Mouse (Mus musculus): ENCODE results near the gene Prune1. TPM values are rescaled to one million over a fixed set of nuclear protein-coding genes. Genes with fewer than 3 reads are reported as not detected.

The Prune1 gene
- total RNA-seq, 2 experiments from 2014 or later: 33.2 to 36.3 TPM

DNA sequence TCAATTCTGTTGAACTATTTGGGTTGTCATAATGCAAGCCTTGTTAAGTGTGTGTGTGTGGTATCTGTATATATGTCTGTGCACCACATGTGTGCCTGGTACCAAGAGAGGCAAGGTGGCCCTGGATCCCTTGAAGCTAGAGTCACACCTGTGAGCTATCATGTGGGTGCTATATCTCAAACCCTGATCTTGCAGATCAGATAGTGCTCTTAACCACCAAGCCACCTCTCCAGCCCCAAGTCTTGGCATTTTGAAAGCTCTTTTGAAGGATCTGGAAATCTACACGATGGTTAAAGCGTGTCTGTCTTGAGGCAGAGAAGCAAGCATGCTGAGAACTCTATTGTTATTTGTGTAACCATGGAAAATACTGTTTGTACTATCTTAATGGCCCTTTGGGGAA lies 71.3 kb downstream of the Prune1 start:
- DNase-seq: no peak

DNA sequence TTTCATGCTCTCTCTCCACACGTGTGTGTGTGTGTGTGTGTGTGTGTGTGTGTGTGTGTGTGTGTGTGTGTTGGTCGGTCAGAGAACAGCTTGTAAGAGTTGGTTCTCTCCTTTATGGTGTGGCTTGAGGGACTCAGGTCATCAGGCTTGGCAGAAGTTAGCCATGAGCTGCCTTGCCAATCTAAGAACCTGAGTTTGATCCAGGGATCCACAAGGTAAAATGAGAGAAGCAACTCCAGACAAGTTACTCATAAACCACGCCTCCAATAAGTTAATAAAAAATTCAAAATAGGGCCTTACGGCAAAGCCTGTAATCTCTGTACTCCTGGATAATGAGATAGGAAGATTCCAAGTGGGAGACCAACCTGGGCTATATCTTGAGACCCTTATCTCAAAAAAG lies 73.6 kb downstream of the Prune1 start:
- no peak for DNase-seq

DNA sequence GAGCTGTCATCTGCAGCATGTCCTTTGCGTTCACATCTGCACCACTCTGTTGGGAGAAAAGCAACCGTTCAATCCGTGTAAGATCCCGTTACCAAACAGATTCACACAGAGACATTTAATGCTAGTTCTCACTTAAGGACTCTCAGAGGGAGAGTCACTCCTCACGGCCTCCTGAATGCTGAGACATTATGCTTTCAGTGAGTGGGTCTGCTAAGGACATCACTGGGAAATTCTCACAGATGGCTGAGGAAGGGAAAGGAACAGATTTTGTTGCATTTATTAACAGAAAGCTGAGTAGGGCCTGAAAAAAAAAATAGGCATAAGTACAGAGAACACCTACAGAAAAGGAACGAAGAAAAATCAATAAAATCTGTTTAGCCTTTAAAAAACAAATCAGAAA lies 78.0 kb downstream of the Prune1 start:
- DNase-seq: no peak

Other genes starting within 250 kb of the Prune1 start
- gene Psmd4, start 239.5 kb downstream of the Prune1 start, total RNA-seq (2021): 100 to 1,000 TPM; 145 to 147 TPM
- 10 to 100 TPM; 30.9 to 33.7 TPM for gene Pip5k1a, start 175.1 kb downstream of the Prune1 start, total RNA-seq (2021)
- 10 to 100 TPM; 48.4 to 51.8 TPM for gene Vps72, start 171.1 kb downstream of the Prune1 start, total RNA-seq (2021)
- gene Tmod4, start 157.6 kb downstream of the Prune1 start, total RNA-seq (2021): 1 to 10 TPM; 3.2 to 3.4 TPM
- 10 to 100 TPM; 33.9 to 34.2 TPM for gene Scnm1, start 148.1 kb downstream of the Prune1 start, total RNA-seq (2021)
- gene Lysmd1, start 148.0 kb downstream of the Prune1 start, total RNA-seq (2021): 1 to 10 TPM; 5.3 to 6.0 TPM
- 1 to 10 TPM in 1 of 2 experiments, under 1 TPM in 1; 0.54 to 1.2 TPM for gene Tnfaip8l2, start 139.7 kb downstream of the Prune1 start, total RNA-seq (2021)
- 1 to 10 TPM; 7.5 to 8.1 TPM for gene Sema6c, start 121.6 kb downstream of the Prune1 start, total RNA-seq (2021)
- 10 to 100 TPM; 16.1 to 16.2 TPM for gene Gabpb2, start 64.2 kb downstream of the Prune1 start, total RNA-seq (2021)
- 10 to 100 TPM; 45.2 to 45.9 TPM for gene Cdc42se1, start 53.3 kb downstream of the Prune1 start, total RNA-seq (2021)
- 1 to 10 TPM; 7.4 to 8.1 TPM for gene Mllt11, start 49.9 kb downstream of the Prune1 start, total RNA-seq (2021)
- gene Gm128, start 40.5 kb downstream of the Prune1 start, total RNA-seq (2021): under 1 TPM in 1 of 2 experiments, not detected in 1; 0.14 TPM
- not detected for gene Bnipl, start 30.9 kb downstream of the Prune1 start, total RNA-seq (2021)
- gene Mindy1, start 731 bp downstream of the Prune1 start, total RNA-seq (2021): 10 to 100 TPM; 23.1 to 28.0 TPM
- gene Anxa9, start 25.1 kb upstream of the Prune1 start, total RNA-seq (2021): under 1 TPM; 0.14 to 0.24 TPM
- gene Cers2, start 32.7 kb upstream of the Prune1 start, total RNA-seq (2021): 10 to 100 TPM; 67.2 to 69.6 TPM
- gene Setdb1, start 75.1 kb upstream of the Prune1 start, total RNA-seq (2021): 10 to 100 TPM; 18.3 to 19.2 TPM
- not detected for gene 4930558C23Rik, start 120.8 kb upstream of the Prune1 start, total RNA-seq (2021)
- gene Arnt, start 152.3 kb upstream of the Prune1 start, total RNA-seq (2021): 10 to 100 TPM; 55.9 to 57.4 TPM
- 10 to 100 TPM; 17.0 to 17.9 TPM for gene Ctsk, start 217.2 kb upstream of the Prune1 start, total RNA-seq (2021)
- gene Ctss, start 244.7 kb upstream of the Prune1 start, total RNA-seq (2021): 1 to 10 TPM; 6.5 to 9.0 TPM

Measured in heart, postnatal 4 days (tissue).